Comparison of ENCODE assay signal across 8 mouse cellular contexts in genomic region chr19:57452492-57453217, GRCm38 (mm10). TPM values are rescaled to one million over a fixed set of nuclear protein-coding genes. Genes with fewer than 3 reads are reported as not detected.
DNase-seq lines count a peak whose midpoint lies in the region; ATAC-seq lines count a peak whose summit lies in the region.

Gene Trub1 (plus strand): TSS chr19:57452912.

- WGBS in hindbrain, embryonic 13.5 days: 4% methylated on average over 26 of the region's 26 CpGs

- no peaks in the 10 kb centered on the region for H3K9me3 ChIP-seq in hindbrain, embryonic 13.5 days

- H3K4me3 ChIP-seq in hindbrain, embryonic 13.5 days: peak within 1 kb of the TSS; percentile 51

- H3K9ac ChIP-seq in hindbrain, embryonic 13.5 days: peak within 1 kb of the TSS; percentile 77

- DNase-seq in R1 (ENCODE audit: low read depth, low spot score): peak; percentile 90
- DNase-seq in cerebellum, postnatal 14 days: peak; percentile 83 to 90
- DNase-seq in frontal cortex, postnatal 14 days (ENCODE audit: low spot score in 2 of 2): peak; percentile 72 to 75
- DNase-seq in layer of hippocampus, postnatal 25 days (ENCODE audit: extremely low spot score in 1 of 2, low spot score in 1 of 2): peak; percentile 66 to 71
- peak; percentile 90 for DNase-seq in lung, postnatal 25 days (ENCODE audit: low spot score)
- peak; percentile 90 for DNase-seq in retina, embryonic 14.5 days (ENCODE audit: low spot score)
- peak; percentile 81 for DNase-seq in thymus, postnatal 4 days

- H3K27ac ChIP-seq in hindbrain, embryonic 13.5 days: peak within 1 kb of the TSS; percentile 49

- peak; percentile 98 for ATAC-seq in hindbrain, embryonic 13.5 days (ENCODE audit: low FRiP score)

- H3K4me2 ChIP-seq in hindbrain, embryonic 13.5 days: peak within 1 kb of the TSS; percentile 57

- peaks cover 22% of the 10 kb centered on the region for H3K4me1 ChIP-seq in hindbrain, embryonic 13.5 days (replicated peaks)

- no peaks in the 10 kb centered on the region for H3K27me3 ChIP-seq in hindbrain, embryonic 13.5 days

- H3K36me3 ChIP-seq in hindbrain, embryonic 13.5 days: no peaks in the 10 kb centered on the region

RNA-seq across cellular contexts. Expression of gene Trub1, which starts in this region (rescaled TPM):
- 14.3 and 15.4 TPM in 2 replicates for polyA plus RNA-seq in hindbrain, embryonic 13.5 days (2015; fragmentation: Nextera tagmentation; extraction: Ambion mirVana)
- total RNA-seq in layer of hippocampus, postnatal 25 days (2021): 10 to 100 TPM; 20.9 to 21.3 TPM

Comparison
In these comparisons a context has a peak if more than half of its experiments do, and no peak if none do; other contexts are left out.
1. Peak in every context shown above with its lines: DNase-seq, ATAC-seq, H3K4me3 ChIP-seq and H3K27ac ChIP-seq.